Mouse (Mus musculus) embryo, embryonic 9.5 days (tissue): ENCODE measurements around the gene Rnaset2b.
"Not testable (repeated sequence)": the region's sequence is repeated elsewhere in the genome, so short reads cannot be mapped to it uniquely, and the experiment has no call there.

ENCODE experiments used
- DNase-seq: peaks from one replicate; pipeline ENCODE4 v3.0.0-alpha.2; 2017; ENCODE audit errors: extremely low spot score

Rnaset2b gene

DNA sequence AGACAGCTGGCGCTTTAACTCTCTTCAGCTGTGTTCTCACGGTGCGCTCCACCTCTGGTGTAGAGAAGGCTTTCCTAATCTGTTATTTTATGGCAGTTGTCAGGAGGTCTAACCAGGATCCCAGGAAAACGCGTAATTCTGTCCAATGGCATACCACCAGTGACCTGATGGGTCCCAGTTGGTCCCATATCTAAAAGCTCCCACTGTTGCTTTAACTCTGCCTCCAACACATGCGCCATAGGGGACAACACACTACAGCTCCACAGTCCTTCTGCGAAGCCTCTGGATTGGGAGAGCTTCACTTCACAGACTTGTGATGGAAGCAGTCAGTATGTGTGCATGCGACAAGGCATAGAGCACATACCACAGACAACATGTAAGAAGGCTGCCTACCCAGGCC lies 9.7 kb downstream of the Rnaset2b start:
- DNase-seq, result not testable (repeated sequence)

DNA sequence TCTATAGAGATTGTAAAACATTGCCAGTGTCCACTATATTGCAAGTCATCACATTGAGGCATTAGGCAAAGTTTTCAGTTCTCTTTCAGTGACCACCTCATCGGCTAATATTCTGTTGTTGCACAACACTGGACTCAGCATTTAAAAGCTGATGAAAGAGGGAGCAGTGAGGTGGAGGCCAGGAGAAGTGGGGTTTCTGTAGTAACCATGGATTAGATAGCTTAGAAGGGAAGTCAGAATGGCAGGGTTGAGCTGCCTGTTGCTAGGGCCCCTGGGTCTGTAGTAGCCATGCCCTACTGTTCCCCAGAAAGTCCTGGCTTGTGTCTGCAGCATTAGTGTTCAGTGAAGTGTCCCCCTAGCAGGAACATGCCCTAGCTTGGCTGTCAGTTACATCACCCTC lies 15.7 kb downstream of the Rnaset2b start:
- DNase-seq, result not testable (repeated sequence)

- DNase-seq, result not testable (repeated sequence)
Measured at GRCm38 (mm10) chr17:6995504-6995903, 25.1 kb downstream of the Rnaset2b start.

GRCm38 (mm10) chr17:6996826-6997225 lies 26.4 kb downstream of the Rnaset2b start:
- not testable (repeated sequence) for DNase-seq

GRCm38 (mm10) chr17:6997778-6998490 lies 27.5 kb downstream of the Rnaset2b start:
- not testable (repeated sequence) for DNase-seq

- not testable (repeated sequence) for DNase-seq
Measured at GRCm38 (mm10) chr17:7001790-7002585, 31.6 kb downstream of the Rnaset2b start.

- not testable (repeated sequence) for DNase-seq
Measured at GRCm38 (mm10) chr17:7003392-7003791, 33.0 kb downstream of the Rnaset2b start.

DNA sequence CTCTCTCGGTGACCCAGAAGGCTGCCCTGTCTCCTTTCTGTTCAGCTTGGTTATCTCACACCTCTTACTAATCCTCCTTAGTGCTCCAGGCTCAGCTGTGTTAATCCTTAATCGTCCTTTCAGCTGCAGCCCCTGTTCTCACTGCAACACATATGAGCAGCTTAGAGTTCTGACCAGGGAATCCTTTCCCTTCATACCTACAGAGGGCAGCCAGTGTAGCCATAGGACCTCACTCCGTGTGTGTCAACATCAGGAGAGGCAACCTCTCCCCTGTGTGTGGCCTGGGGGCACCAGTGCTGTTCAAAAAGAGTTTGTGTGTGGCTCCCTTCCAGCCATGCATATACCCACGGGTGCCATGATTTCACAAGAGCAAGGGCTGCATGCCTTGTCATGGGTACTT lies 35.2 kb downstream of the Rnaset2b start:
- DNase-seq, result not testable (repeated sequence)

- DNase-seq, result not testable (repeated sequence)
Measured at GRCm38 (mm10) chr17:7008885-7009284, 38.5 kb downstream of the Rnaset2b start.

DNA sequence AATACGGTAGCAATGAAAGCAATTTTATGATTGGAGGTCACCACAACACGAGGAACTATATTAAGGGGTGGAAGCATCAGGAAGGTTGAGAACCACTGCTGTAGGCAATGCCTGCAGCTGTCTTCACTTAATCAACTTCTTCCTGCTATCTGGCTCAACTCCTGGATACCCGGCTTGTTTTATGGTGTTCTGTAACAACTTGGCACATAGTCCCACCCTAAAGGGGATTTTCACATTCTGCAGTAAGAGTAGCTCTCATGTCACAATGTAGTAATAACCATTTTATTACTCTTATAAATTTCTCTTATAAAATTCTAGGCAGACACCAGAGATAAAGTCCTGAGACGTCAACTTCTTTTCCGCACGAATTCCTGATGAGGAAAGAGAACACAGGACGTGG lies 39.0 kb downstream of the Rnaset2b start:
- DNase-seq, result not testable (repeated sequence)

DNA sequence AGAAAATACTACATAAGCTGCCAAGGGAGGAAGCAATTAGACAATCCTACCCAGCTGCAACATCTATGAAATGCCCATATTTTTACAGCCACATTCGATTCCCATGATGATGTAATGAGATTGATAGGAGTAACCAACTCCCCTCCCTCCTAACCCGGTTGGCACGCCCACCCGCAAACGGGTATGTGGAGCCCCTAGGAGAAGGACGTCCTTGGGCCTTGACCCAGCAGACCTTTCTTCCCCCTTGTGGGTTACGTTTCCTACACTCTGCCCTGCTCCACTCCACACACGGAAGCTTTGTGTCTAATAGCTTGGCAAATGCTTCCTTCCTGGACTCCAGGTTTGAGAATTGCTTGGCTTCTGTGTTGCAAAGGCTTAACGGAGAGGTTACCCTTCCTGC lies 39.5 kb downstream of the Rnaset2b start:
- DNase-seq, result not testable (repeated sequence)

DNA sequence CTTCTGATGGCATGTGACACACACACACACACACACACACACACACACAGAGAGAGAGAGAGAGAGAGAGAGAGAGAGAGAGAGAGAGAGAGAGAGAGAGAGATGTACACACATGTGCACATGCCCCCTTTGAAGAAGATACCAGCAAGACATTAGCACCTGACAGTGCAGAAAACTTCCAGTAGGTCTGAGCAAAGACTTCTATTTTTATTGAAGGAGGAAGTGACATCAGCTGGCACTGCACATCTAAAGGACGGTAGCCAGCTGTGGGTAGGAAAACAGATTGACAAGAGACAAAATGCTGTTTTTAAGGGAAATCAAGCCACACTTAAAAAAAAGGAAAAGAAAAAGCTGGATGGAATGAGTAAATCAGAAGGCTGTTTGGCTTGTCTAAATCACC lies 43.8 kb downstream of the Rnaset2b start:
- not testable (repeated sequence) for DNase-seq

DNA sequence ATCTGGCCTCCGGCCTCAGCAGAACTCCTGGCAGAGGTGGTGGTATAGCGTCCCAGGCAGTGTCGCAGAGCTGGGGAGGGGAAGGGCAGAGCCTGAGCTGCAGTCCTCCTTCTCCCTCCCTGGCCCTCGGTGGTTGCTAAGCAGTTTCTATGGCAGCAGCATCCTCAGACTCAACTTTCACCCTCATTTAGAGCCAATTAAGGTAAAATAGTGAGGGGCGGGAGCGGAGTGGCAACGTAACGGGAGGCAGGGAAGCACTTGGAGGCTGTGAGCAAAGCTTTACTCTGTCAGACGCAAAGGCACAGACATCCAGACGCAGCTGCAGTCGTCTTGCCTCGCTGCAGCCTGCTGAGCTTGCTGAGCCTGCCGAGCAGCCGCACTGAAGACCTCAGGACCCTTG lies 54.8 kb downstream of the Rnaset2b start, which contains the start of gene Gm1604a:
Gene Gm1604a (plus strand): TSS at position 312 of the 400 bp plus-strand sequence.
- DNase-seq, result not testable (repeated sequence)

- not testable (repeated sequence) for DNase-seq
Measured at GRCm38 (mm10) chr17:7025764-7026346, 55.4 kb downstream of the Rnaset2b start.

DNA sequence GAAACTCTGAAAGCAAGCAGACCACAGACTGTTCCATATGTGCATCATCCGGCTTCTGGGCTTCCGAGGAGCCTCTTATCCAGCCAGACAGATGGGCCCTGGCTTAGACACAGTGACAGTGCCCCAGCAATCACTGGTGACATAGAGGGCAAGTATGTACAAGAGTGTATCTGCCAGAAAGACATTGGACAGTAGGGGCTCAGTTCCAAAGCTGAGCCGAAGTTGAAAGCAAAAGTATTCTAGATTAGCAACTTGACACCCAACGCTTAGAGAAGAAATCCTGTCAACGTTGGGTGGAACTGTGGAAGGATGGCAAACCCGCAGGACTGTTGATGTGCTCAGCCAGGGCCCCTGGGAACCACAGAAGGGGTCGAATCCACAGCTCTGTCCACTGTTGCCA lies 59.8 kb downstream of the Rnaset2b start:
- not testable (repeated sequence) for DNase-seq

- DNase-seq, result not testable (repeated sequence)
Measured at GRCm38 (mm10) chr17:7030622-7031174, 60.3 kb downstream of the Rnaset2b start.

- DNase-seq, result not testable (repeated sequence)
Measured at GRCm38 (mm10) chr17:7033192-7034166, 63.0 kb downstream of the Rnaset2b start.
